Mouse (Mus musculus) hindbrain, embryonic 16.5 days (tissue): ENCODE data around the gene Ak7. TPM values are rescaled to one million over a fixed set of nuclear protein-coding genes. Genes with fewer than 3 reads are reported as not detected.
A peak's percentile ranks its signal among the peaks of the same experiment; 100 is the strongest.

Experiments used
- ATAC-seq: fragments of 200-750 bp; cut with Nextera tagmentation; 2 replicates; pipeline ENCODE4 v1.8.0; 2017; ENCODE audit warnings: moderate TSS enrichment, moderate library complexity
- H3K27ac ChIP-seq: fragments of 300-500 bp; sonication (generic); 2 replicates; pipeline ENCODE4 v1.5.1; 2014; ENCODE audit warnings: low read depth, mild to moderate bottlenecking, control low read depth, low read length, moderate library complexity
- H3K27me3 ChIP-seq: fragments of 300-500 bp; sonication (generic); replicated peaks from 2 replicates; pipeline ENCODE4 v1.6.1; 2014; ENCODE audit warnings: low read length; ENCODE audit not compliant: control insufficient read depth, insufficient read depth
- H3K36me3 ChIP-seq: fragments of 300-500 bp; sonication (generic); 2 replicates; pipeline ENCODE4 v1.6.1; 2014; ENCODE audit warnings: mild to moderate bottlenecking, low read length, moderate library complexity, mixed read lengths; ENCODE audit not compliant: control insufficient read depth, insufficient read depth
- H3K4me1 ChIP-seq: fragments of 300-500 bp; sonication (generic); 2 replicates; pipeline ENCODE4 v1.6.1; 2014; ENCODE audit warnings: low read depth, low read length; ENCODE audit not compliant: control insufficient read depth, insufficient read depth
- H3K4me2 ChIP-seq: fragments of 300-500 bp; sonication (generic); 2 replicates; pipeline ENCODE4 v1.6.1; 2014; ENCODE audit warnings: mild to moderate bottlenecking, low read length, control low read depth, moderate library complexity
- H3K4me3 ChIP-seq: fragments of 300-500 bp; sonication (generic); 2 replicates; pipeline ENCODE4 v1.5.1; 2014; ENCODE audit warnings: mild to moderate bottlenecking, low read length, control low read depth, moderate library complexity
- H3K9ac ChIP-seq: fragments of 300-500 bp; sonication (generic); 2 replicates; pipeline ENCODE4 v1.6.1; 2014; ENCODE audit warnings: low read depth, mild to moderate bottlenecking, control low read depth, low read length, moderate library complexity
- H3K9me3 ChIP-seq: fragments of 300-500 bp; sonication (generic); 2 replicates; pipeline ENCODE4 v1.6.1; 2014; ENCODE audit warnings: mild to moderate bottlenecking, low read length, moderate library complexity; ENCODE audit not compliant: control insufficient read depth
- WGBS: fragments of 180-500 bp; shearing (Covaris S2); extraction: QIAGEN DNeasy Blood & Tissue Kit; methylation state at CpG from one replicate; pipeline ENCODE4 v1.1.7; 2014; 5-methylcytosine and 5-hydroxymethylcytosine counted together
- polyA plus RNA-seq: library from polyadenylated mRNA; unstranded; fragments of >200 nt; fragmentation: Nextera tagmentation; extraction: Ambion mirVana; gene quantifications from 2 replicates; pipeline ENCODE4 v1.2.1, GENCODE M21; 2015

Ak7 gene
- polyA plus RNA-seq, 1 experiment from 2014 or later: 2.8 TPM

DNA sequence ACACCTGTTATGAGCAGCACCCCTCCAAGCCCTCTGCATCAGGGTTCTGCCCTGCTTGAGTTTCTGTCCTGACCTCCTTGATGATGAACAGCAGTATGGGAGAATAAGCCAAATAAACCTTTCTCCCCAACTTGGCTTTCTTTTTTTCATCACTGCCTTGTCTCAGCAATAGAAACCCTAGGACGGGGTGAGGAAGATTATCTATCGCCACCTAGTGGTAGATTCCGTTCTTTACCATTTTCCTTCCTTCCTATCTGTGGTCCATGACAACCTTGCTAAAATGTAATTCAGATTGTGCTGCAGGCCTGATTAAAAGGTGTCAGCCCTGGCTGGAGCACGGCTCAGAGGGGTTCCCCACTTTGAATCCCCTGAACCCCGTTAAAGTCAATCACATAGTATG is 16.9 kb downstream of the Ak7 start:
- no peak overlapping the region for H3K9ac ChIP-seq
- H3K4me1 ChIP-seq: peaks cover 9% of the 10 kb centered on the region
- no peak overlapping the region for H3K4me3 ChIP-seq
- no peak overlapping the region for H3K4me2 ChIP-seq
- H3K36me3 ChIP-seq: no peaks in the 10 kb centered on the region
- H3K27ac ChIP-seq: no peak overlapping the region
- WGBS: 3% methylated on average over 5 of the region's 5 CpGs
- no peaks in the 10 kb centered on the region for H3K27me3 ChIP-seq
- ATAC-seq: peak; percentile 51
- no peaks in the 10 kb centered on the region for H3K9me3 ChIP-seq

DNA sequence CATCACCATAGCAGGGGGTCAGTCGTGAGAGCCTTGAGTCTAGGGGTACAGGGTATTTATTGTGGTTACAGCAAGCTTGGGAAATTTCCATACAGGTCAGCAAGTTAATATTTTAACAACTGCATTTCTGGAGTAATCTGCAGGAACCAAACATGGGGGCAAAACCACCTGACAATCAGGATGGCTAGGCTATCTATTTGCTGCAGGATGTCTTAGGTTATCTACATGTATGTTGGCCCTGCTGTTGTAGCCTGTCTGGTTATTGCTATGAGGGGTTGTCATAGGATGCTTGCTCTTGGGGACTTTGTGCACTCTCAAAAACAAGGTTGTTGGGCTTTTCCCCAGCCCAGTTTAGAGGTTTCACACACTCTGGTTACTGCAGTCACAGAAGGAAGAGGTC is 18.8 kb downstream of the Ak7 start:
- no peak for ATAC-seq
- H3K9ac ChIP-seq: no peak overlapping the region
- no peak overlapping the region for H3K27ac ChIP-seq
- 60% methylated on average over 1 of the region's 1 CpGs for WGBS
- no peak overlapping the region for H3K4me3 ChIP-seq
- H3K36me3 ChIP-seq: no peaks in the 10 kb centered on the region
- H3K4me1 ChIP-seq: peaks cover 9% of the 10 kb centered on the region
- no peaks in the 10 kb centered on the region for H3K27me3 ChIP-seq
- H3K9me3 ChIP-seq: no peaks in the 10 kb centered on the region
- H3K4me2 ChIP-seq: no peak overlapping the region

GRCm38 (mm10) chr12:105725736-105726135 is 20.0 kb downstream of the Ak7 start:
- no peak overlapping the region for H3K9ac ChIP-seq
- 78% methylated on average over 13 of the region's 13 CpGs for WGBS
- ATAC-seq: no peak
- no peak overlapping the region for H3K4me3 ChIP-seq
- no peak overlapping the region for H3K4me2 ChIP-seq
- peaks cover 9% of the 10 kb centered on the region for H3K4me1 ChIP-seq
- no peaks in the 10 kb centered on the region for H3K36me3 ChIP-seq
- H3K27ac ChIP-seq: no peak overlapping the region
- no peaks in the 10 kb centered on the region for H3K27me3 ChIP-seq
- H3K9me3 ChIP-seq: no peaks in the 10 kb centered on the region

- Histone ChIP-seq H3K27me3 (no peaks in the 10 kb centered on the region), H3K4me1 (no peaks in the 10 kb centered on the region; the same call in 1 of the 2 replicates), H3K9ac (no peak overlapping the region), H3K36me3 (no peaks in the 10 kb centered on the region), H3K4me2 (no peak overlapping the region), H3K27ac (no peak overlapping the region), H3K4me3 (no peak overlapping the region), H3K9me3 (no peaks in the 10 kb centered on the region)
- no peak for ATAC-seq
- WGBS: 87% methylated on average over 3 of the region's 3 CpGs
Observed at GRCm38 (mm10) chr12:105727268-105727667, 21.5 kb downstream of the Ak7 start.

DNA sequence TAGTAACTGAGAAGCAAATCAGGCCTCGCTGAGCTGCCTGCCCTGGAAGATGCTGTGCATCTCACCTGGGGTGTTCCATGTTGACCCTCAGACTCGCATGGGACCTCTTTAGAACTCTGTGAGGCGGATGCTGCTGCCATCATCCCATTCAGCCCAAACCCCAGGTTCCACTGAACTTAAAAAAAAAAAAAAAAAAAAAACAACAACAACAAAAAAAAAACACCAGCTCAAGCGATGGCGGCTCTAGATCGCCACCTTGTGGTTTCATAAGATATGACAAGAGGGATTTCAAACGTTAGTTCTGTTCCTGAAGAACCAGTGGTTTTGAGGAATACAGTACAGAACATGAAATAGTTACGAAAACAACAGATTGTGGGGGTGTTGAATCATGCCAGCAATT is 22.2 kb downstream of the Ak7 start:
- H3K4me1 ChIP-seq: no peaks in the 10 kb centered on the region
- H3K9me3 ChIP-seq: no peaks in the 10 kb centered on the region
- no peak overlapping the region for H3K4me2 ChIP-seq
- H3K4me3 ChIP-seq: no peak overlapping the region
- 28% methylated on average over 8 of the region's 8 CpGs for WGBS
- no peak for ATAC-seq
- H3K27ac ChIP-seq: no peak overlapping the region
- H3K9ac ChIP-seq: no peak overlapping the region
- H3K27me3 ChIP-seq: no peaks in the 10 kb centered on the region
- no peaks in the 10 kb centered on the region for H3K36me3 ChIP-seq

DNA sequence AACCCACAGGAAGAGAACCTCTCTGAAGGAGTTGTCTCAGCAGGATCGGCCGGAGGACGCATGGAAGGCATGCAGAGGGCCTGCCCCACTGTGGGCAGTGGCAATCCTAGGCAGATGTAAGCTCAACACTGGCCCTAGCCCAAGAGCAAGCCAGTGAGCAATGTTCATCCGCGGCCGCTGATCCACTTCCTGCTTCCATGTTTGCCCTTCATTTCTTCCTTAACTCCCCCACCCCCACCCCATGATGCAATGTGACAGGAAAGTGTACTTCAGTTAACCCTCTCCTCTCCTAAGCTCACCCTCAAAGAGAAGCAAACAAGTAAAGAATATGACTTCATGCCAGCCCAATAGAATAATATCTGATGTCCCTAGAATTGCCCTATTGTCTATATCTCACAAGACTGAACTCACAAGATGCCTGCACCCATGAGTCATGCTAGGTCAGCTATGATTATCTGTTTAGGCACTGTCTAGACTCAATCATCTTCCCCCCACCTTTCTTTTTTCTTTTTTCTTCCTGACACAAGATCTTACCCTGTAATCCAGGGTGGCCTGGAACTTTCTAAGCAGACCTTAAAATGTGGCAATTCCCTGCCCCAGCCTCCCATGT is 25.2 kb downstream of the Ak7 start:
- Histone ChIP-seq H3K36me3 (no peaks in the 10 kb centered on the region), H3K27me3 (no peaks in the 10 kb centered on the region), H3K9me3 (no peaks in the 10 kb centered on the region), H3K4me2 (no peak overlapping the region), H3K9ac (no peak overlapping the region), H3K27ac (no peak overlapping the region), H3K4me1 (no peaks in the 10 kb centered on the region), H3K4me3 (no peak overlapping the region)
- ATAC-seq: no peak
- 77% methylated on average over 6 of the region's 6 CpGs for WGBS

- no peak overlapping the region for H3K9ac ChIP-seq
Observed at GRCm38 (mm10) chr12:105733370-105734159, 27.8 kb downstream of the Ak7 start.

DNA sequence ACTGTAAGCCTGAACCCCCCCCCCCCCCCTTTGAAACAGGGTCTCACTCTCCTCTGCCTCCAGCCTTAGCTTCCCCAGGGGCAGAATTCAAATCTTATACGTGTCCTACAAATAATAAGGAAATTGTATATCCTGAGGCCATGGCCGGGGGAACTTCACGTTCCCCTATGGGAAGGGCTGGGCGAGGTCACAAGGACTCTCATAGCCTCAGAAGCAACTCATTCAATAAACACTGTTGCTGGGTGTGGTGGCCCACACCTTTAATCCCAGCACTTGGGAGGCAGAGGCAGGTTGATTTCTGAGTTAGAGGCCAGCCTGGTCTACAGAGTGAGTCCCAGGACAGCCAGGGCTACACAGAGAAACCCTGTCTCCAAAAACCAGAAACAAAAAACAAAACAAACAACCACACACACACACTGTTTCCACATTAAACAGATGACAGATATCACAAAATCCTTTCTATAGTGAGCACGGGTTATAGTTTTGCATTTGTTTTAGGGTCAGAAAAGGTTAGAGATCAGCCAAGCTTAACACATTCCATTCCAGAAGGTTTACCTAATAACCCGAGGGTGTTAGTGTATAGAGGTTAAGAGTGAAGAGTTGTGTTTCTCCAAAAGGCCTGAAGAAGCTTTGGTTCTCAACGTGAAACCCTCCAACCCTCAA is 29.6 kb downstream of the Ak7 start:
- Histone ChIP-seq H3K9me3 (no peaks in the 10 kb centered on the region), H3K36me3 (no peaks in the 10 kb centered on the region), H3K27ac (no peak overlapping the region), H3K4me2 (no peak overlapping the region), H3K4me1 (no peaks in the 10 kb centered on the region), H3K9ac (no peak overlapping the region), H3K4me3 (no peak overlapping the region), H3K27me3 (no peaks in the 10 kb centered on the region)
- WGBS: 80% methylated on average over 7 of the region's 7 CpGs
- no peak for ATAC-seq

More at GRCm38 (mm10) chr12:105733370-105734159, 27.8 kb downstream of the Ak7 start:
- Histone ChIP-seq H3K36me3 (no peaks in the 10 kb centered on the region), H3K27me3 (no peaks in the 10 kb centered on the region), H3K27ac (no peak overlapping the region), H3K4me3 (no peak overlapping the region), H3K4me1 (no peaks in the 10 kb centered on the region), H3K4me2 (no peak overlapping the region), H3K9me3 (no peaks in the 10 kb centered on the region)
- ATAC-seq: no peak
- 69% methylated on average over 9 of the region's 9 CpGs for WGBS

DNA sequence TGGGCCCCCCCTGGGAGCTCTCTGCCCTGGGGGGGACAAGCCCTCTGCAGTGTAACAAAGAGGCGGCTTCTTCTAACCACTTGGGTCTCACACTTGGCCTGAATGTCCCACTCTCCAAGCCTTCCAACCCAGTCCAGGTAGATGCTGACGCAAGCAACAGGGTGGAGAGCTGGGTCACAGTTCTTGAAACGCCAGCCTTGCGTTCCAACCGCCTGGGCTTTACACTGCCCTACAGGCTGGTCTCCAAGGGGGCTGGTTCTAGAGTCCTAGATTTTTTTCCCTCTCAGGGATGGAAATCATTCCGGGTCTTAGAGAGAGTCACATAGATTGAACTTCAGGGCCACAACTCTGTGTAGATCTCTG is 30.1 kb downstream of the Ak7 start:
- ATAC-seq: no peak
- Histone ChIP-seq H3K27me3 (no peaks in the 10 kb centered on the region), H3K36me3 (no peaks in the 10 kb centered on the region), H3K9me3 (no peaks in the 10 kb centered on the region), H3K9ac (no peak overlapping the region), H3K4me3 (no peak overlapping the region), H3K4me2 (no peak overlapping the region), H3K27ac (no peak overlapping the region), H3K4me1 (no peaks in the 10 kb centered on the region)
- 92% methylated on average over 6 of the region's 6 CpGs for WGBS
